Mouse (Mus musculus): ENCODE measurements at regions not wholly inside any gene's neighbourhood (a gene's known extent, or its start where the extent isn't known, plus 50 kb on each side); places are given as distances from the start of the nearest gene placed in this dataset.

GRCm38 (mm10) chr1:165086131-165086530 lies 74.4 kb downstream of the Tbx19 start:
- DNase-seq: no peak
- TF ChIP-seq CTCF (IDR thresholded peaks at IDR 0.05): no peak
- no peak overlapping the region for H3K4me3 ChIP-seq
- intact Hi-C loops (cut with DNase I): no loop called here
- H3K27ac ChIP-seq: no peak overlapping the region

GRCm38 (mm10) chr1:165084753-165085152 lies 75.8 kb downstream of the Tbx19 start:
- no peak overlapping the region for H3K4me3 ChIP-seq
- no peak for TF ChIP-seq CTCF (IDR thresholded peaks at IDR 0.05)
- H3K27ac ChIP-seq: no peak overlapping the region; the same call in 1 of the 2 replicates
- DNase-seq: no peak
- intact Hi-C loops (cut with DNase I): no loop called here

DNA sequence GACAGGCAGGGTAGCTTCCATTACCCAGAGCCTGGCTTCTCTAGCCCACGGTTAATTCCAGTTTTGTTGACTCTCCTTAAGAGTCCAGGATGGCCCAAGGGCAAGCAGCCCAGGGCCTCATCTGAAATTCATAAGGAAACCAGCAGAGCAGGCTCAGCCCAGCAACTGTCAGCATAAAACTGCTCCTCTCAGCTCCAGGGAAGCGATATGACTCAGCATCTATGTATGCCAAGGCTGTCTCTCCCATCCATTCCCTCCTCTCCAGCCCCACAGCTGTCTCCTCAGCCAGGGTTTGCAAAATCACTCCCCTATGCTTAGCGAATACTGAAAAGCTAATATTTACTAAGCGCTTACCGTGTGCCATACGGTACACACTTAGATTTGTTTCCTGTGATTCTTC lies 76.4 kb downstream of the Tbx19 start:
- intact Hi-C loops (cut with DNase I): no loop called here
- DNase-seq: peak; percentile 73
- Histone ChIP-seq H3K27ac (peak overlapping the region; percentile 70), H3K4me3 (no peak overlapping the region)
- TF ChIP-seq CTCF (IDR thresholded peaks at IDR 0.05): no peak

DNA sequence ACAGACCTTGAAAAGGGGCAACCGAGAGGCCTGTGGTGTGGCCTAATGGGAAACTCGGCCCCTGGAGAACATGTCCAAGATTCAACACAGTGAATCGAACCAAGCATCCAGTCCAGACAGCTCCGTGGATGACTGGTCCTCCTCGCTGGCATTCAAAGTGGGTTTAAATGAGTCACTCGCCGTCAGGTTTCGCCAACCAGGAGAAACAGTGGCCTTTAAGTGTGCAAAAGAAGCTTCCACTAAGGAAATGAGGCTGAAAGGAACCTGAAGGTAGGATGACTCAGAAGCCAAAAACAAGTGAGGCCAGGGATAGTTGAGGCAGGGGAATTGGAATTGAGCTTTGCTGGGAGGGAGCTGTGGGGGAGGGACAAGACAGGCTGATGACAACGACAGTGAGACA lies 80.2 kb downstream of the Tbx19 start:
- H3K27ac ChIP-seq: no peak overlapping the region
- no peak for DNase-seq
- TF ChIP-seq CTCF (IDR thresholded peaks at IDR 0.05): no peak
- no peak overlapping the region for H3K4me3 ChIP-seq
- intact Hi-C loops (cut with DNase I): no loop called here

DNA sequence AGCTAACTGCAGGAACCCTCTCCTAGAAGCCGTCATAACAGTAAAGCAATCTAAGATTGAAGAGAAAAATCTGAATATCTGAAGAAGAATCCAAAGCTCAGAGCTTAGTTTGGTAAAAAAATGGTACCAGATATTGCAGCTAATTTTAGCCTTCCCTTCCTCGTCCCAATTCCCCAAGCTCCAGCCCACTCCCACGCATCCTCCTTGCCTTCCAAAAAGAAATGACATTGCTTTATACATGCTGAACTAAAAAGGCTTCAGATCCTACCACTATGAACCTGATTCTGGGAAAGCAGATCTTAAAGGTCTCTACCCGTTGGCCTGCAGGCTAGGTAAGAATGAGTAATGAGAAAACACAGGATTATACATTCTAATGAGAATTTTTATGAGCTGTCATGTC lies 83.3 kb downstream of the Tbx19 start:
- intact Hi-C loops (cut with DNase I): no loop called here
- DNase-seq: no peak
- no peak for TF ChIP-seq CTCF (IDR thresholded peaks at IDR 0.05)
- Histone ChIP-seq H3K27ac (peak overlapping the region; percentile 24; the same call in 1 of the 2 replicates), H3K4me3 (no peak overlapping the region)

DNA sequence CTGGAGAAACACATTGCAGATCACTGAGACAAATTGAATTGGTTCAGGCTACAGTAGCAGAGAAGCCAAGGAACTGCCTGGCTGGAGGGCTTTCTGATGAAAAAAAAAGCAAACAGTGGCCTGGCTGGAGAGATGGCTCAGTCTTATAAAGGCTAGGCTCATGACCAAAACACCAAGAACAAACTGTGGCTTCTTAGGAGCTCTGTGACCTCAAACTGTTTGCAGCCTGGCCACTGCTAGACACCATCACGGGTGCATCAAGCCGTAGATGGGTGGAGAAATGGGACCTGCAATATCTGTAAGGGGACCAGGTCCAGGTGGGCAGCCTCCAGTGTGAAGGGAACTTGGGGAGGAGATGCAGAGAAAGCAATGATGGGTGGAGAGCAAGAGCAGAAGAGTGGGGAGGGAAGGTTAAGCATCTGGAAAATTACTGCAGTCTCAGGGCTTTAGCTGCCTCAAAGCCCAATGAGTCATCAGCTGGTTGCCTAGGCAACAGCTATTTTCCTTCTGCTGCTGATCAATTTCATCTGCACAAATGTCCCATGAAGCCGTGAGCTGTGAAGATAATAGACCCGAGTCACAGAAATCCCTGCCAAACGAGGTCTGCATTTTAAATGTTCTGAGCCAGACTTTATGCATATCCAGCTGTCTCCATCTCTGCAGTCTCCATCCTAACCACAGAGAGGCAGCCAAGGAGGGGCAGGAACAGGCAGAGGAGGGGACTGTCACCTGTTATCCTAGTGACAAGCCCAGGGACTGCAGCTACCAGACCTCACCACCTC lies 85.1 kb downstream of the Tbx19 start:
- H3K4me3 ChIP-seq: no peak overlapping the region
- DNase-seq: peak; percentile 71
- TF ChIP-seq CTCF (IDR thresholded peaks at IDR 0.05): no peak
- peak overlapping the region; percentile 63 for H3K27ac ChIP-seq
- intact Hi-C loops (cut with DNase I): no loop called here

DNA sequence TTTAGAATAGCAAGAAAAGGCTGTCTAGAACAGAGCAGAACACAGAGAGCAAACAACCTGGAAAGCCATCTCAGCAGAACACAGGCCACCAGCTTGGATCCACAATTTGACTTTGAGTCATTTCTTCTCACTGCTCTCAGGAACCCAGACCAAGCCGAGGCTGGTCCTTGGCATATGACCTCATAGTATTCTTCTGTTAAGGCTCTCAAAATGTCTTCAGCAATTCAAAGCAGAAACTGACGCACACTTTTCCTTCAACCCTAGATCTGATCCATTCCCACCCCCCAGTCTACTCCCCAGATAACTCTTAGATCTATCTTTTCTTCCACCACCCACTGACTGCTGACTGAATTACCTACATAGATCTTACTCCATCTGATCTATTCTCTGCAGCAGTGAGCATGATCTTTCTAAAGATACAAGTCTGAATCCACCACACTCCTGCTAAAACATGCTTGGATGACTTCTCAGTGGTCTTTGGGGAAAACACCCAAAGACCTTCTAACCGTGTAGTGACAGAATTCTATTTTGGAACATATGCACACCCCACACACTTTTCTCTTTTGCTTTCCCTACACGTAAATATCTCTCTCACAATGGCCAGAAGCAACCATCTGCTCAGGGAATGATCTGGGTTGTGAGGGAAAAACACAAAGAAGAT lies 88.6 kb downstream of the Tbx19 start:
- no peak for TF ChIP-seq CTCF (IDR thresholded peaks at IDR 0.05)
- intact Hi-C loops (cut with DNase I): no loop called here
- DNase-seq: no peak
- Histone ChIP-seq H3K4me3 (no peak overlapping the region), H3K27ac (no peak overlapping the region)

DNA sequence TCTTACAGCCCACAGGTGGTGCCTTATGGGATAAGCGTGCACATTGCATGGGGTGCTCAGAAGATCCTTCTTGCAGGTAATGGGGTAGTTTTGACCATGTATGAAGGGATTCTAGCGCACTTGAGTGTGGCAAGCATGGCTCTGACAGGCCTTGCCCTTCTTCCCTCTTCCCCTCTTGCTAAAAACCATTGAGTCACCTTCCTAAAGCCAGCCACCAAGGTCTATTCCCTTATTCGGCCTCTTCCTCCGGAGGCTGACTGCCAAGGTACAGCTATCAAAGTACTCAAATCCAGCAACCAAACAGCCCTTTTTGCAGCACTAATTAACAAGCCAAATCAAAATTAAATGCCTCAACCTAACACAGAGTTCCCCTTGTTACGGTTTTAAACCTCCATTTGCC lies 95.6 kb downstream of the Tbx19 start:
- intact Hi-C loops (cut with DNase I): no loop called here
- DNase-seq: no peak
- Histone ChIP-seq H3K27ac (no peak overlapping the region), H3K4me3 (no peak overlapping the region)
- no peak for TF ChIP-seq CTCF (IDR thresholded peaks at IDR 0.05)

GRCm38 (mm10) chr1:165062813-165063492 lies 97.6 kb downstream of the Tbx19 start:
- intact Hi-C loops (cut with DNase I): no loop called here
- Histone ChIP-seq H3K4me3 (no peak overlapping the region), H3K27ac (no peak overlapping the region)
- no peak for DNase-seq
- no peak for TF ChIP-seq CTCF (IDR thresholded peaks at IDR 0.05)

- DNase-seq: no peak
- no peak for TF ChIP-seq CTCF (IDR thresholded peaks at IDR 0.05)
- Histone ChIP-seq H3K27ac (no peak overlapping the region), H3K4me3 (no peak overlapping the region)
- intact Hi-C loops (cut with DNase I): no loop called here
These were observed 99.2 kb downstream of the Tbx19 start for GRCm38 (mm10) chr1:165061420-165061819.

DNA sequence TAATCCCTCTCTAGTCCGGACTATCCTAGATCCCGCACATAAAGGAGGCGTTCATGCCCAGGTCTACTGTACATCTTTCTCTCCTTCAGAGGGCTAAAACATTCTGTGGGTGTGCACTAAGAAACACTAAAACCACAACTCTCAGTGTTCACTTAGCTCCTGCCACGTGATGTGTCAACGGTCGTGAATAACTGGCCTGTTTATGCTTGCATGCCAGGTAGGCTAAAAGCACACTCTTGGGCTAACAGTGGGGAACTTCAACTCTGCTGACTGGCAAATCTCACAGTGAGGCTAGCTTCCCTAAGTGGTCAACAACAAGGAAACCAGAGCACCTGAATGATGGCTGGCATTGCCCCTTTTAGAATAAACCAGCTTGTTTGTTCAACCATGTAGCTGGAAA lies 106.3 kb downstream of the Tbx19 start:
- DNase-seq: no peak
- Histone ChIP-seq H3K4me3 (no peak overlapping the region), H3K27ac (no peak overlapping the region)
- intact Hi-C loops (cut with DNase I): no loop called here
- no peak for TF ChIP-seq CTCF (IDR thresholded peaks at IDR 0.05)

DNA sequence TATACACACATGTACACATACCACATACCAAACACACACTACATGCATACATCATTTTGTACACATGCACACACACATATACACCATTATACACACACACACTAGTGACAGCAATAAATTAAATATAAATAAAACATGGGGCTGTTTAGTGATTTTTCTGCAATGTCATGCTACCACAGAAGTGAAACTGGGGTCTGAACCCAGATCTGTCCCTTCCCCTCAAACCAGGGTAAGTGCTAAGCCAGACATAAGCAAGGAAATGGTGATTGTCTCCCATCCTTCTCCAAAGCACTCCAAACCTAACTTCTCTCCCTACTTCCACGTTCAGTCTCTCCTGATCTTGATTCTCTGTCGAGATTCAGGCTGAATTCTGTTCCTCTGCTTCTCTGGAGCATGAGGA lies 109.3 kb downstream of the Tbx19 start:
- intact Hi-C loops (cut with DNase I): no loop called here
- no peak for TF ChIP-seq CTCF (IDR thresholded peaks at IDR 0.05)
- no peak overlapping the region for H3K4me3 ChIP-seq

GRCm38 (mm10) chr1:165050176-165050575 lies 110.4 kb downstream of the Tbx19 start:
- Histone ChIP-seq H3K4me3 (no peak overlapping the region), H3K27ac (no peak overlapping the region)
- no peak for TF ChIP-seq CTCF (IDR thresholded peaks at IDR 0.05)
- intact Hi-C loops (cut with DNase I): no loop called here
- DNase-seq: no peak

More for the DNA sequence above, 109.3 kb downstream of the Tbx19 start:
- DNase-seq: no peak
- no peak overlapping the region for H3K27ac ChIP-seq

Measured in gastrocnemius, adult 2 months (tissue).